Mouse (Mus musculus) regulatory T cell (primary cell): ENCODE data around the gene Farsa.

Source experiments
- in situ Hi-C: fragments of 300-600 bp; cut with MboI, MseI; formaldehyde crosslinking; loops from one replicate; pipeline ENCODE4 v1.15.1; 2025; ENCODE audit warnings: high pct_unique_total_duplicates

The Farsa gene

GRCm38 (mm10) chr8:84834002-84834865 is 22.6 kb upstream of the Farsa start:
- in situ Hi-C loops: loop anchor here (25.0 kb wide), 1 partner anchor 1097 kb away; the partner anchor contains the start of gene Adgre5

- in situ Hi-C loops: loop anchor here (25.0 kb wide), 1 partner anchor 1098 kb away; the partner anchor contains the start of gene Adgre5
These were observed 21.6 kb upstream of the Farsa start for GRCm38 (mm10) chr8:84834866-84835855.

GRCm38 (mm10) chr8:84837149-84837911 is 19.5 kb upstream of the Farsa start:
- in situ Hi-C loops: loop anchor here (25.0 kb wide), 1 partner anchor 1100 kb away; the partner anchor contains the start of gene Adgre5

GRCm38 (mm10) chr8:84837912-84838470 is 18.8 kb upstream of the Farsa start:
- in situ Hi-C loops: loop anchor here (25.0 kb wide), 1 partner anchor 1101 kb away; the partner anchor contains the start of gene Adgre5

- in situ Hi-C loops: loop anchor here (25.0 kb wide), 1 partner anchor 1101 kb away; the partner anchor contains the start of gene Adgre5
These were observed 18.3 kb upstream of the Farsa start for GRCm38 (mm10) chr8:84838513-84838912.

GRCm38 (mm10) chr8:84839411-84839810 is 17.4 kb upstream of the Farsa start:
- in situ Hi-C loops: loop anchor here (25.0 kb wide), 1 partner anchor 1102 kb away; the partner anchor contains the start of gene Adgre5

- in situ Hi-C loops: loop anchor here (25.0 kb wide), 1 partner anchor 1103 kb away; the partner anchor contains the start of gene Adgre5
These were observed 16.9 kb upstream of the Farsa start for GRCm38 (mm10) chr8:84839875-84840247.

GRCm38 (mm10) chr8:84840248-84840999 is 16.4 kb upstream of the Farsa start, which contains the start of gene Rad23a:
Gene Rad23a (minus strand): TSS chr8:84840665.
- in situ Hi-C loops: loop anchor here (25.0 kb wide), 1 partner anchor 1103 kb away; the partner anchor contains the start of gene Adgre5

GRCm38 (mm10) chr8:84841514-84841913 is 15.3 kb upstream of the Farsa start:
- in situ Hi-C loops: loop anchor here (25.0 kb wide), 1 partner anchor 1104 kb away; the partner anchor contains the start of gene Adgre5

GRCm38 (mm10) chr8:84844397-84845070 is 12.3 kb upstream of the Farsa start:
- in situ Hi-C loops: loop anchor here (5.0 to 25.0 kb wide), 2 partner anchors 58 to 1107 kb away; partner anchors contain the start of genes Adgre5 and Klf1

GRCm38 (mm10) chr8:84845355-84846093 is 11.3 kb upstream of the Farsa start:
- in situ Hi-C loops: loop anchor here (5.0 to 25.0 kb wide), 2 partner anchors 57 to 1108 kb away; partner anchors contain the start of genes Adgre5 and Klf1

- in situ Hi-C loops: loop anchor here (5.0 to 25.0 kb wide), 2 partner anchors 56 to 1109 kb away; partner anchors contain the start of genes Adgre5 and Klf1
These were observed 10.6 kb upstream of the Farsa start for GRCm38 (mm10) chr8:84846094-84846721.

GRCm38 (mm10) chr8:84846722-84847572 is 9.8 kb upstream of the Farsa start, which contains the start of gene Calr:
Gene Calr (minus strand): TSS chr8:84846934.
- in situ Hi-C loops: loop anchor here (5.0 to 25.0 kb wide), 2 partner anchors 55 to 1110 kb away; partner anchors contain the start of genes Adgre5 and Klf1

- in situ Hi-C loops: loop anchor here (5.0 to 25.0 kb wide), 2 partner anchors 54 to 1111 kb away; partner anchors contain the start of genes Adgre5 and Klf1
These were observed 8.9 kb upstream of the Farsa start for GRCm38 (mm10) chr8:84847684-84848435.

GRCm38 (mm10) chr8:84856434-84856833 is 355 bp upstream of the Farsa start:
- in situ Hi-C loops: no loop called here
